ENCODE assay signal across 13 mouse cellular contexts in the genomic region with DNA sequence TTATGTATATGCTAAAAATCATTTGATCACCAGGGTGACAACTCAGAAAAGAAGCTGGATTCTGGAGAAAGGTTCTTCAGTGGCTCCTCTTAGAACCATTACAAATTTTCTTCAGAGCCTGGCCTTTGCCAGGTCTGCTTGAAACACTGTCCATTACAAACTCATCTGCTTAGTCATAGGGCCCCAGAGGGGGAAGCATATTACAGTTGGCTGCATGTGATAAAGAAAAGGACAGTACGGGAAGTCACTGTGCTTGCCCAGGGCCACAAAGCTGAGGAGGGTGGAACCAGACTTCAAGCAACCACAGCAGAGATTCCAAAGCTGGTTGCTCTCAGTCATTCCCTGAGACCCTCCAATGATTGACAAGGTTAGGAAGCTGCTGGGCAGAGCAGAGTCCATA. TPM values are rescaled to one million over a fixed set of nuclear protein-coding genes. Genes with fewer than 3 reads are reported as not detected.
DNase-seq lines count a peak whose midpoint lies in the region; ATAC-seq and TF ChIP-seq lines count a peak whose summit lies in the region.
"Had no signal": no experiment of that assay in that cellular context is flagged by ENCODE, and none has a peak within 500 bp of the region (broad histone marks: within the 10 kb centered on the region; RNA-seq: fewer than 3 reads in every experiment).

No protein-coding gene starts in this region.

- no peaks in the 10 kb centered on the region; the same call in 1 of the 2 replicates for H3K36me3 ChIP-seq in liver, embryonic 14.5 days (replicated peaks; ENCODE audit: control insufficient read depth, insufficient read depth, low read depth)
- H3K36me3 ChIP-seq: embryonic facial prominence, embryonic 15.5 days; midbrain, embryonic 10.5 days had no signal

- peak overlapping the region; percentile 83 for H3K4me2 ChIP-seq in liver, embryonic 14.5 days (ENCODE audit: low read depth)
- H3K4me2 ChIP-seq: embryonic facial prominence, embryonic 15.5 days had no signal

- peak; percentile 22 for ATAC-seq in erythroblast, adult 5-6 weeks (replicated peaks; ENCODE audit: low FRiP score, poor library complexity, severe bottlenecking)
- peak; percentile 59 for ATAC-seq in liver, embryonic 14.5 days (ENCODE audit: insufficient read depth)

- H3K27ac ChIP-seq in liver, embryonic 14.5 days = peak overlapping the region; percentile 97
- H3K27ac ChIP-seq: embryonic facial prominence, embryonic 15.5 days; midbrain, embryonic 10.5 days had no signal

- DNase-seq in adrenal gland, adult (ENCODE audit: inconsistent age in 2 of 2, low spot score in 1 of 2) = peak; percentile 85 to 90
- no peak for DNase-seq in adrenal gland, postnatal 25 days
- DNase-seq in 416B (ENCODE audit: low read depth) = peak; percentile 95
- DNase-seq in liver, embryonic 14.5 days (ENCODE audit: low read depth in 3 of 3, low spot score in 3 of 3) = peak; percentile 79 to 84 (median 82)
- no peak for DNase-seq in urinary bladder, adult 18-20 months (ENCODE audit: low spot score in 2 of 2)
- DNase-seq in cerebellum, adult 18-20 months = no peak
- DNase-seq in kidney, adult 11 months = no peak
- DNase-seq: cerebellum, adult 8-10 months; thymus, postnatal 36 days had no signal

- peak overlapping the region; percentile 67 for H3K9ac ChIP-seq in liver, embryonic 14.5 days (replicated peaks)
- H3K9ac ChIP-seq: embryonic facial prominence, embryonic 15.5 days had no signal

- peaks cover 58 to 61% of the 10 kb centered on the region in 2 experiments for H3K4me1 ChIP-seq in liver, embryonic 14.5 days (replicated peaks; ENCODE audit: control insufficient read depth in 2 of 2, insufficient read depth in 2 of 2, low read length in 1 of 2)

- H3K27me3 ChIP-seq in liver, embryonic 14.5 days (ENCODE audit: control insufficient read depth, insufficient read depth, low read length) = no peaks in the 10 kb centered on the region
- H3K27me3 ChIP-seq: embryonic facial prominence, embryonic 15.5 days had no signal

- H3K4me3 ChIP-seq in liver, embryonic 14.5 days (ENCODE audit: insufficient read depth in 1 of 2, low read depth in 2 of 2, low read length in 2 of 2) = peak overlapping the region in 1 of 2 experiments; percentile 37; a peak in 2 of 4 replicates
- H3K4me3 ChIP-seq: embryonic facial prominence, embryonic 15.5 days; layer of hippocampus, adult 2 months; midbrain, embryonic 10.5 days had no signal

- 4% methylated on average over 1 of the region's 1 CpGs for WGBS in liver, embryonic 14.5 days (ENCODE audit: insufficient replicate concordance)

- TF ChIP-seq EP300 in liver, embryonic 14.5 days (IDR thresholded peaks at IDR 0.05; ENCODE audit: low read depth) = peak; percentile 89

- H3K9me3 ChIP-seq in liver, embryonic 14.5 days (ENCODE audit: control insufficient read depth, low read length) = no peaks in the 10 kb centered on the region
- H3K9me3 ChIP-seq: embryonic facial prominence, embryonic 15.5 days; midbrain, embryonic 10.5 days had no signal

- TF ChIP-seq CTCF in liver, embryonic 14.5 days (IDR thresholded peaks at IDR 0.05; ENCODE audit: low read depth) = no peak

RNA-seq across cellular contexts. Expression of a gene that starts 3.1 kb away (rescaled TPM):
- 1,323 and 1,340 TPM in 2 replicates for total RNA-seq in adrenal gland, postnatal 25 days (2021)
- 19.0 and 19.6 TPM in 2 replicates for total RNA-seq in erythroblast, adult 5-6 weeks (2015; ENCODE audit: low replicate concordance)
- total RNA-seq in erythroblast, adult 5-6 weeks (2017; ENCODE audit: low replicate concordance) = 12.1 and 14.9 TPM in 2 replicates
- polyA plus RNA-seq in liver, embryonic 14.5 days (2012; rRNA removed) = 5.6 and 6.0 TPM in 2 replicates
- polyA plus RNA-seq in liver, embryonic 14.5 days (2014; fragmentation: Nextera tagmentation; extraction: Ambion mirVana) = 11.4 TPM in 2 replicates

Comparison
In these comparisons a context has a peak if more than half of its experiments do, and no peak if none do; other contexts are left out.
1. DNase-seq: peak in adrenal gland, adult (2 of 2), 416B (single experiment) and liver, embryonic 14.5 days (3 of 3); none in adrenal gland, postnatal 25 days (single experiment), urinary bladder, adult 18-20 months (0 of 2), cerebellum, adult 18-20 months (0 of 2) and kidney, adult 11 months (single experiment).
2. RNA of a gene that starts 3.1 kb away (total RNA-seq): 1,323 to 1,340 TPM in adrenal gland, postnatal 25 days; 12.1 to 19.6 TPM in erythroblast, adult 5-6 weeks; every median in the first group is over 10 times any median in the second.